Mouse (Mus musculus): Measurements from ENCODE around the gene Zmiz1.

- TF ChIP-seq POLR2A (IDR thresholded peaks at IDR 0.05; ENCODE audit: insufficient read length, low read depth), result no peak
- no peak for TF ChIP-seq USF1 (IDR thresholded peaks at IDR 0.05; ENCODE audit: low read depth)
- TF ChIP-seq MAX (IDR thresholded peaks at IDR 0.05; ENCODE audit: low read depth), result no peak
- no peak for TF ChIP-seq POLR2AphosphoS2 (IDR thresholded peaks at IDR 0.05; ENCODE audit: insufficient read length, low read depth)
- no peak for TF ChIP-seq TCF3 (IDR thresholded peaks at IDR 0.05; ENCODE audit: insufficient read length, low read depth)
- no peak for TF ChIP-seq E2F4 (IDR thresholded peaks at IDR 0.05; ENCODE audit: insufficient read depth)
- TF ChIP-seq SRF (IDR thresholded peaks at IDR 0.05; ENCODE audit: control insufficient read depth, insufficient read length, low read depth), result no peak
- no peak for TF ChIP-seq TCF12 (IDR thresholded peaks at IDR 0.05; ENCODE audit: insufficient read depth, poor library complexity, severe bottlenecking)
- no peak for TF ChIP-seq CEBPB (IDR thresholded peaks at IDR 0.05; ENCODE audit: insufficient read depth, poor library complexity, severe bottlenecking)
- TF ChIP-seq REST (IDR thresholded peaks at IDR 0.05; ENCODE audit: insufficient read depth, insufficient read length), result no peak
- no peak for TF ChIP-seq MYOD1 (IDR thresholded peaks at IDR 0.05; ENCODE audit: control insufficient read depth in 1 of 3, insufficient read length in 2 of 3, low read depth in 2 of 3)
- no peak for TF ChIP-seq MYOG (IDR thresholded peaks at IDR 0.05; ENCODE audit: control insufficient read depth in 1 of 3, insufficient read depth in 1 of 3, insufficient read length in 2 of 3, low read depth in 2 of 3)
Observed at GRCm38 (mm10) chr14:25476453-25476852, 17.5 kb downstream of the Zmiz1 start.
